Mouse (Mus musculus) brain, adult 2 months (tissue): ENCODE measurements around the gene Inpp4b.
A peak's percentile ranks its signal among the peaks of the same experiment; 100 is the strongest.

Source experiments
- DNase-seq: peaks from one replicate; pipeline ENCODE4 v3.0.0; 2011; ENCODE audit warnings: low read depth, low spot score

The Inpp4b gene

GRCm38 (mm10) chr8:81342236-81342998 is at the start of gene Inpp4b:
Inpp4b (plus strand) TSS chr8:81342556.
- peak; percentile 90 for DNase-seq

- no peak for DNase-seq
Observed at GRCm38 (mm10) chr8:81335250-81335649, 7.1 kb upstream of the Inpp4b start.

GRCm38 (mm10) chr8:81341191-81341590 is 1.2 kb upstream of the Inpp4b start:
- DNase-seq: no peak

- DNase-seq: peak; percentile 94
Observed at GRCm38 (mm10) chr8:81341591-81342235, 643 bp upstream of the Inpp4b start.

- DNase-seq: peak; percentile 41
Observed at GRCm38 (mm10) chr8:81342999-81343302, 595 bp downstream of the Inpp4b start.

- no peak for DNase-seq
Observed at GRCm38 (mm10) chr8:81345170-81345697, 2.9 kb downstream of the Inpp4b start.

GRCm38 (mm10) chr8:81349452-81349851 is 7.1 kb downstream of the Inpp4b start:
- peak; percentile 79 for DNase-seq

GRCm38 (mm10) chr8:81353460-81353859 is 11.1 kb downstream of the Inpp4b start:
- DNase-seq: no peak

GRCm38 (mm10) chr8:81358108-81358507 is 15.8 kb downstream of the Inpp4b start:
- DNase-seq: peak; percentile 58

GRCm38 (mm10) chr8:81360518-81360917 is 18.2 kb downstream of the Inpp4b start:
- DNase-seq: peak; percentile 93

GRCm38 (mm10) chr8:81361162-81361561 is 18.8 kb downstream of the Inpp4b start:
- DNase-seq: peak; percentile 58

- DNase-seq: no peak
Observed at GRCm38 (mm10) chr8:81370607-81371006, 28.3 kb downstream of the Inpp4b start.

- DNase-seq: peak; percentile 19
Observed at GRCm38 (mm10) chr8:81371844-81372243, 29.5 kb downstream of the Inpp4b start.

- no peak for DNase-seq
Observed at GRCm38 (mm10) chr8:81374877-81375475, 32.6 kb downstream of the Inpp4b start.

- DNase-seq: peak; percentile 33
Observed at GRCm38 (mm10) chr8:81388953-81389352, 46.6 kb downstream of the Inpp4b start.

GRCm38 (mm10) chr8:81399071-81399470 is 56.7 kb downstream of the Inpp4b start:
- peak; percentile 39 for DNase-seq

GRCm38 (mm10) chr8:81399501-81399900 is 57.1 kb downstream of the Inpp4b start:
- DNase-seq: peak; percentile 75

- DNase-seq: no peak
Observed at GRCm38 (mm10) chr8:81412707-81413106, 70.4 kb downstream of the Inpp4b start.

GRCm38 (mm10) chr8:81443957-81444356 is 101.6 kb downstream of the Inpp4b start:
- no peak for DNase-seq

- no peak for DNase-seq
Observed at GRCm38 (mm10) chr8:81449798-81450197, 107.4 kb downstream of the Inpp4b start.

GRCm38 (mm10) chr8:81452082-81452481 is 109.7 kb downstream of the Inpp4b start:
- peak; percentile 51 for DNase-seq

GRCm38 (mm10) chr8:81454830-81455229 is 112.5 kb downstream of the Inpp4b start:
- no peak for DNase-seq

- DNase-seq: no peak
Observed at GRCm38 (mm10) chr8:81463762-81464161, 121.4 kb downstream of the Inpp4b start.
